Mouse (Mus musculus): ENCODE measurements at regions not wholly inside any gene's neighbourhood (a gene's known extent, or its start where the extent isn't known, plus 50 kb on each side); places are given as distances from the start of the nearest gene placed in this dataset.
A peak's percentile ranks its signal among the peaks of the same experiment; 100 is the strongest.
"Not testable (repeated sequence)": the region's sequence is repeated elsewhere in the genome, so short reads cannot be mapped to it uniquely, and the experiment has no call there.

GRCm38 (mm10) chr6:74966046-74966445, 1496.6 kb upstream of the 4931417E11Rik start:
- no peak for DNase-seq (ENCODE audit: low read depth, low spot score)

GRCm38 (mm10) chr6:74928485-74928884, 1459.0 kb upstream of the 4931417E11Rik start:
- DNase-seq (ENCODE audit: low read depth, low spot score), result no peak

GRCm38 (mm10) chr6:74903551-74903950, 1434.1 kb upstream of the 4931417E11Rik start:
- DNase-seq (ENCODE audit: low read depth, low spot score), result peak; percentile 51

GRCm38 (mm10) chr6:74870626-74871320, 1401.3 kb upstream of the 4931417E11Rik start:
- peak; percentile 27 for DNase-seq (ENCODE audit: low read depth, low spot score)

GRCm38 (mm10) chr6:74820696-74821095, 1351.2 kb upstream of the 4931417E11Rik start:
- DNase-seq (ENCODE audit: low read depth, low spot score), result not testable (repeated sequence)
